Mouse (Mus musculus): ENCODE measurements around the gene Tia1.

GRCm38 (mm10) chr6:86370764-86371339 lies 33.2 kb upstream of the Tia1 start, which contains the start of gene Snrpg:
- TF ChIP-seq CTCF (conservative IDR thresholded peaks at IDR 0.05; ENCODE audit: insufficient read depth, insufficient read length, low read depth, low read length) (no peak), POLR2A (IDR thresholded peaks at IDR 0.05; ENCODE audit: low read depth, low read length) (no peak)

All from kidney, adult 2 months (tissue).